Mouse (Mus musculus) testis, postnatal 14 days (tissue): ENCODE results near the gene Prokr2.
"Not testable (repeated sequence)": the region's sequence is repeated elsewhere in the genome, so short reads cannot be mapped to it uniquely, and the experiment has no call there.

Source experiments
- DNase-seq: peaks from one replicate; pipeline ENCODE4 v3.0.0; 2021; ENCODE audit warnings: low spot score

Prokr2 gene

GRCm38 (mm10) chr2:132340350-132340749, 44.9 kb downstream of the Prokr2 start:
- DNase-seq = peak; percentile 32

GRCm38 (mm10) chr2:132337202-132337601, 48.0 kb downstream of the Prokr2 start:
- DNase-seq = no peak

- DNase-seq = no peak
These were observed 61.7 kb downstream of the Prokr2 start for GRCm38 (mm10) chr2:132323541-132323940.

- no peak for DNase-seq
These were observed 64.7 kb downstream of the Prokr2 start for GRCm38 (mm10) chr2:132320516-132320915.

DNA sequence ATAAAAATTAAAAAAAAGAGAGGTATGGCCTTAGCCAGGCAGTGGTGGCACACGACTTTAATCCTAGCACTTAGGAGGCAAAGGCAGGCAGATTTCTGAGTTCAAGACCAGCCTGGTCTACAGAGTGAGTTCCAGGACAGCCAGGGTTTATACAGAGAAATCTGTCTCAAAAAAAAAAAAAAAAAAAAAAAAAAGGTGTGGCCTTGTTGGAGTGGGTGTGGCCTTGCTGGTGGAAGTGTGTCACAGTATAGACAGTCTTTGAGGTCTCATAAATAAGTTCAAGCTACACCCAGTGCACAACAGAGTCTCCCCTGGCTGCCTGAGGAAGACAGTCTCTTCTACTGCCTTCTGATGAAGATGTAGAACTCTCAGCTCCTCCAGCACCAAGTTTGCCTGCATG, 68.1 kb downstream of the Prokr2 start:
- no peak for DNase-seq

GRCm38 (mm10) chr2:132316041-132316808, 69.0 kb downstream of the Prokr2 start:
- DNase-seq = no peak

- not testable (repeated sequence) for DNase-seq
These were observed 71.2 kb downstream of the Prokr2 start for GRCm38 (mm10) chr2:132314057-132314456.

DNA sequence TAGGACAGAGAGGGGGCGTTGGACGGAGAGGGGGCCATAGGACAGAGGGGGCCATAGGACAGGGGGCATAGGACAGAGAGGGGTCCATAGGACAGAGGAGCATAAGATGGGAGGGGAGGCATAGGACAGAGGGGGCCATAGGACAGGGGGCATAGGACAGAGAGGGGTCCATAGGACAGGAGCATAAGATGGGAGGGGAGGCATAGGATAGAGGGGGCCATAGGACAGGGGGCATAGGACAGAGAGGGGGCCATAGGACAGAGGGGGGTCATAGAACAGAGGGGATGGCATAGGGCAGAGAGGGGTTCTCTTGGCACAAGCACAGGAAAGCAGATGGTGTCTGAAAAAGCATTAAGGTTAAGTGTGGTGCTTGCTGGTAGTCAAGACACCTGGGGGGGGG, 71.7 kb downstream of the Prokr2 start:
- DNase-seq = no peak

GRCm38 (mm10) chr2:132312616-132313015, 72.6 kb downstream of the Prokr2 start:
- DNase-seq = no peak

DNA sequence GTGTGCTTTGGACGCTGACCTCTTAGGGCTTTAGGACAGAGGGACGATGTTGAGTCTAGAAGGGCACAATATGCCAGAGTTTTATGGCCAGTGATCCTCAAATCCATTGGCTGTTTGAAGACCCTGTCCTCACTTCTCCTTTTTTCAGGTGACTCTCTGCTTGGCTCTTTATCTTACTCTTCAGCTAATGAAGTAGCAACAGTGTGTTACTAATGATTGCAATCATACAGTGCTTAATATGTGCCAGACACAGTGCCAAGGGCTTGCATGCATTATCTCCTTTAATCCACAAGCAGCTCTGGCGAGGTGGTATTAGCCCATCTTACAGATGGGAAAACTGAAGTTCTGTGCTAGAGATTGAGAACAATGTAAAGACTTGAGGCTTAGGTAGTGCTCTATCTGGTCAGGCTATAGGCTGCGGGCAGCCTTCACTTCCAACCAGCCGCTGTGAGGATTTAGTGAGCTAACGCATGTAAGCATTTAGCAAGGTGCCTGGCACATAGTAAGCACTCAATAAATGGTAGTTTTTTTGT, 75.8 kb downstream of the Prokr2 start:
- no peak for DNase-seq

DNA sequence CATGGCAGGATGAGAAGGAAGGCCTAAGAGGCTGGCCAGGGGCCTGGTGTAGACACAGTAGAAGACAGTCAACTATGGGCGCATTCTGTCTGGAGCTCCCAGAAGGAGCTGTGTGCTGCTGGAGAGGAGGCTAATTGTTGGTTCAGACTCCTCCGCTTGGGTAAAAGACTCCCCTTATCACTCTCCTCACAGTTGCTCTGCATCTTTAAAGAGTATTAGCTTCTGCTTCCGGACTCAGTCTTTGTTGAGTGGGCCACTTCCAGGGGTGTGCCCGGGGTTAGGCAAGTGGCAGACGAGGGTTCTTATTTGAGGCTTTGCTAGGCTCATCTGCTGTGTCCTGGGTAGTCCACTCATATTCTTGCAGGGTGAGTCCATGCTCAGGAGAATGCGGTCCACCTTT, 76.4 kb downstream of the Prokr2 start:
- no peak for DNase-seq

GRCm38 (mm10) chr2:132307213-132307843, 77.9 kb downstream of the Prokr2 start:
- no peak for DNase-seq

GRCm38 (mm10) chr2:132305988-132306387, 79.3 kb downstream of the Prokr2 start:
- no peak for DNase-seq

DNA sequence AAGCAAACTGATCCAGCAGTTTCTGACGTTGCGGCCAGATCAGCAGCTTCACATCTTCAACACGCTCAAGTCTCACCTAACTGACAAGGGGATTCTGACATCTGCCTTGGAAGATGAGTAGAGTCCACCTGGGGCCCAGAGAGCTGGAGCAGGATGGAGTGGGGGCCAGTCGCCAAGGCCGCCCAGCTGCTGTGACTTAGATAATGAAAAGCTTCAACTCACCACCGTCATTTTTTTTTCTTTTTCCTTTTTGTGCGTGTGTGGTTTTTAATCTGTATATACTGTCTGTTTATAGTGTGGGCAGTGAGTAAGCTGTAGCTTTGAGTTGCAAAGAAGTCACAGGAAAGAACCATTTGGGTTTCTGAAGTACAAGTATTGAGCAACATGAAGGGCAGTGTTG, 80.1 kb downstream of the Prokr2 start:
- no peak for DNase-seq

DNA sequence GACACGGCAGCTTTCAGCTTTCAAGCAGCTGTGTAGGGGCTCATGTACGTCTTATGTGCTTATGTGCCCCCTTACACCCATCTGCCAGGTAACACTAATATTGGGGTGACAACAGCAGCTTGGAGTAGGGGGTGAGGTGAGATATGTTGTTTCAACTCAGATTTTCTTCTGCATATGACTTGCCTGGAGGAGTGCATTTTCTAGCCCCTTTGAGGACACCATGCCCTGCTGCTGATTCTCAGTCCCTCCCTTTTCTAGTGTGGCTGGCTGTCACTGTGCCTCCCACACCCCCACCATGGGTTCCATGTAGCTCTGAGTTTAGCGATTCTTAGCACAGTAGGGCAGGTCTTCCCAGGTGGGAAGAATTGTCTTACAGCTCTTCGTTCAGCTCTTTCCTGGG, 83.8 kb downstream of the Prokr2 start:
- DNase-seq = no peak

DNA sequence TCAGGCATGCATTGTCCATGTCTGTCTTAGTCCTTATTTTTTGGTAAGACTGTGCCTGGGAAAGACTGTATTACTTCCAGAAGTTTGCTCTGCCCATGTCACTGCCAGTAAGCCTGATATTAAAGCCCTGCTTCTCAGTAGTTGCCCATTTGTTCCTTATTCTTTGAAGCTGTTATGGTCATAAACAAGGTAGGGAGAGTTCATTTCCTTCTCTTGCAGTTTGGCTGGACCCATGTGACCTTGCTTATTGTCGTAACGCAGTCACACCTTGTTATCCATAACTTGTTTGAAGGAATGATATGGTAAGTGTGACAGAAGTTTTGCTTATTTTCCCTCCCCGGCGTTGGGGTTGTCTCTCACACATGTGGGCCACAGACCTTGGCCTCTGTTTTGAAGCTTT, 87.0 kb downstream of the Prokr2 start:
- DNase-seq = no peak

DNA sequence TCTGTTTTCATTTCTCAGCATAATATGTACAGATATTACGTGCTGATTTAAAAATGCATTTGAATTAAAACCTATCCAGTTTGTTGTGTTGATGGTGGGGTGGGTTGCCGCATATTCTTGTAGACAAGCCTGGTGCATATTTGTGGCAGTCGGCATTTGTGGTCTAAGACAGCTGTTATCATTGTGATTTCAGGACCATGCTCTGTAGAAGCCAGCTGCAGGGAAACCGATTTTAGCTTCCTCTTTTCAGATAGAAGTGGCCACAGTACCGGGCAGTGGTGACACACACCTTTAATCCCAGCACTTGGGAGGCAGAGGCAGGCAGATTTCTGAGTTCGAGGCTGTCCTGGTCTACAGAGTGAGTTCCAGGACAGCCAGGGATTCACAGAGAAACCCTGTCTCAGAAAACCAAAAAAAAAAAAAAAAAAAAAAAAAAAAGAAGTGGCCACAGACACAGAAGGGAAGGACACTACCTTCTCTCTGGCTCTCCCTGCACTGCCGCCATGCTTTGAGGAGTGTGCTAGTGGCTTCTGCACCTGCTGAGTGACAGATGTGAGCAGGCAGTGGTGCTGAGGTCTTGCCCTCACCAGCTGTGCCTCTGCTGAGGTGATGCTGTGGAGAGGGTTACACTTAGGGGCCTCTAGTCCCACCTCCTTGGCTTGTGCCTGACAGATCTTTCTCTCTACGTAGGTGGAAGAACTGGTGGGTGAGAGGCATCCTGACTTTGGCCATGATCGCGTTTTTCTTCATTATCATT, 91.4 kb downstream of the Prokr2 start:
- no peak for DNase-seq

- DNase-seq = no peak
These were observed 93.2 kb downstream of the Prokr2 start for GRCm38 (mm10) chr2:132292083-132292482.

GRCm38 (mm10) chr2:132291265-132291664, 94.0 kb downstream of the Prokr2 start:
- no peak for DNase-seq

DNA sequence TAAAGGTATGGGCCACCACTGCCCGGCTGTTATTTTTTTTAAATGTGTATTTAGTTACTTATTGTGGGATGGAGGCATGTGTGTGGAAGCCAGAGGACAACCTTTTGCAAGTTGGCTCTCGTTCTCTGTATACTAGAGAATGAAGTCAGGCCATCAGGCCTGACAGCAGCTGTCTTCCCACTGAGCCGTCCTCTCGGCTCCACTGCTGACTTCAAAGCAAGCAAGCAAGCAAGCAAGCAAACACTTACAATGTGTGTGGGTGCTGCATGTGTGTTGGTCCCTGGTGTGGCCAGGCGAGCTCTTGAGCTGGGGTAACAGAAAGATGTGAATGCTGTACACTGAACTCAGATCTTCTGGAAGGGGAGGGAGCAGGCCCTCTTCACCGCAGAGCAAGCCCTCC, 94.4 kb downstream of the Prokr2 start:
- no peak for DNase-seq

GRCm38 (mm10) chr2:132289213-132289612, 96.0 kb downstream of the Prokr2 start:
- not testable (repeated sequence) for DNase-seq
